Mouse (Mus musculus) cerebellum, postnatal 36 days (tissue): ENCODE results near the gene Nos3.
A peak's percentile ranks its signal among the peaks of the same experiment; 100 is the strongest.
"Not testable (repeated sequence)": the region's sequence is repeated elsewhere in the genome, so short reads cannot be mapped to it uniquely, and the experiment has no call there.

ENCODE experiments used
- DNase-seq, 2 experiments: peaks; one replicate each; pipeline ENCODE4 v3.0.0; 2021 to 2022; ENCODE audit warnings: mixed read lengths in 2 of 2

Gene Nos3

DNA sequence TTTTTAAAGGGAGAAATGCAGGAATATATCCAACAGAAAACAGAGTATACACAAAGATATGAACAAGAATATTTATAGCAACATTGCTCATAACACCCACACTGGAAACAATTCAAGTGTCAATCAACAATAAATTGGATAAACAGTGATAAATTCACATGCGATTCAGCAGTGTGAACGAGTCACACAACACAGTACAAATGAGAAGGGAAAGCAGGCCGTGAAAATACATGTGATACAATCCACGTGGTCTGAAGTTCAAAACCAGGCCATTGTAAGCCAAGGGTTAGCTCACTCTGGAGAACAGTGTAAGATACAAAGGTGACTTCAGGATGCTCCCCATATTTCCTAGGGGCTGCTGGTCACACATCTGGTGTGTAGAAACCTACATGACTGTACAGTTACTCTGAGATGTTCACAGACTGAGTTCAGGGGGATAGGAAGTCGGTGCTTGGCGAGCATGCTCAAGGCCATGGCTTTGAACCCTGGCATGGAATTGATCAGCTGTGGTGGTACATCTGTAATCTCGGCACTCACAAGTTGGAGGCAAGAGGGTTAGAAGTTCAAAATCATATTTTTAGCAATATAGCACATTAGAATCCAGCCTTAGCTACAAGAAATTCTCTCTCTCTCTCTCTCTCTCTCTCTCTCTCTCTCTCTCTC, 10.2 kb downstream of the Nos3 start:
- DNase-seq, result no peak

DNA sequence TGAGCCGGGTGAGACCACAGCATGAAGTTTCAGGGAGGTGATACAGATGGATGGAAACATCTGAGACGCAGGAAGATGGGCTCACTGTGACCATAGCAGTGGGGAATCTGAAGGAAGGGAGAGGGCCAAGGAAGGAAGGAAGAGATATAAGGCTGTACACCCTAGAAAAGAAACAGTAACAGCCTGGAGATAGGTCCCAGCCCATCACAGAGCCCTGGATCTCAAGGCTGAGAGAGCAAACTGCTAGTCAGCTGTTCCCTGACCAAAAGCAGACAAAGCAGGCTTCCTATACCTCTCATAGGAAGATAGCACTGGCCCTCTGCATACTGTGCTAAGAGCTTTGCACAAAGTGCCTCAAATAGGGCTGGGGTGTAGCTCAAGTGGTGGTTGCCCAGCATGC, 14.1 kb downstream of the Nos3 start:
- DNase-seq, result no peak

DNA sequence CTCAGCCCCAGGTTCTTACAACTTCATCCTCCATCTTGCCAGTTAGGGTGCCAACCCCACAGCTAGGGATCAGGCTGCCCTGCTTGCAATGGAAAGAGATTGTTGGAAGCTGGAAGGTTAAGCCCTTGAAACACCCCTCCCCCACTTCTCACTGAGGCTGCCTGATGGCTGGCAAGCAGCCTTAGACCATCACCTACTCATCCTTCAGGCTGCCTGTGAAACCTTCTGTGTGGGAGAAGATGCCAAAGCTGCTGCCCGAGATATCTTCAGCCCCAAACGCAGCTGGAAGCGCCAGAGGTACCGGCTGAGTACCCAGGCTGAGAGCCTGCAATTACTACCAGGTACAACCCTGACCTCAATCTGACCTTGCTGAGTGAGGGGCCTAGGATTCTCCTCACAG, 14.9 kb downstream of the Nos3 start:
- no peak for DNase-seq

DNA sequence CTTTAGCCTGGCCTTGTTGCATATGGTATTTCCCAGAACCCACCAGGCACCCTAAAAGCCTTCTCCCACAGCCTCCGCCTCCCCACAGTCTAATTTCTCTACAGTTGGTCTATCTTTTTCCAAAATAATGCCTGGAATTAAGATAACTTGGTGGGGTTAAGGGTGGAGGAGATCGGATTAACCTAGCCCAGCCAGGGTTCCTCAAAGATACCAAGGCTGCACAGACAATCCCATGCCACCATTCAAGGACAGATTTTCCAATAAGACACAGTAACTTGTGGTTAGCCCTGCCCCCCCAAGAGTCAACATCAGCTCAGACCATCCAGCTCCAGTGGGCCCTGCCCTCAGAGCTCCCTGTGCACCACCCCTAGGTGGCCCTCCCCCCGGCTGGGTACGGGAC, 15.9 kb downstream of the Nos3 start:
- DNase-seq, result no peak

GRCm38 (mm10) chr5:24381486-24381885, 16.9 kb downstream of the Nos3 start:
- DNase-seq, result no peak

DNA sequence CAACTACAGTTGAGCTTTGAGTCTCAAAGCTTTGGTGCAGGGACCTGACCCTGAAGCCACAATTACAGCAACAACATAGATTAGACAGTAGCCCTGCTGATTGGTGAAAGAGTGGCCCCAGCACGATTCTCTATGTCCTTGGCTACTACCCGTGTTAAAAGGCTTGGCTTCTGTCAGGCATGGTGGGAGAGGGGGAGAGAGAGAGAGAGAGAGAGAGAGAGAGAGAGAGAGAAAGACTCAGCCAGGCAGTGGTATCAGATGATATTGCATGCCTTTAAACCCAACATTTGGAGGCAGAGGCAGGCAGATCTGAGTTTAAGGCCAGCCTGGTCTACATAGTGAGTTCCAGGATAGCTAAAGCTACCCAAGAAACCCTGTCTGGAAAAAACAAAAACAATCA, 17.4 kb downstream of the Nos3 start:
- no peak for DNase-seq

- peak; percentile 96 to 98 for DNase-seq
Measured at GRCm38 (mm10) chr5:24383026-24383859, 18.6 kb downstream of the Nos3 start.

DNA sequence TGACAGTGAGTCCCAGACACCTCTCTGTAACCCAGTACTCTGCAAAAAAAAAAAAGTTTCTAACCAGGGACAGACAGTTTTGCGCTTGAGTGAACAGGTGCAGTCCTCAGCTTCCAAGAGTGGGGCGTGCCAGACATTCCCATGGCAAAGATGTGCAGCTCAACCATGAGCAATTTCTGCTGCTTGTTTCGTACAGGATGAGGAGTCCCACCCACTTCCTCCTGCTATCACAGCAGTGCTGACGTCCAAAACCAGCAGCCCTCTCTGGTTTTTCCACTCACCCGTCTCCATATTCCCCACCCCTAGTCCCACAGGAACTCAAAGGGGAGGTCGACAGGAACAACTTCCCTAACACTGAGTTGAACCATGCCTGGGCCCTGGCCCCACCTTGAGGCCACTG, 19.8 kb downstream of the Nos3 start:
- no peak for DNase-seq

- no peak for DNase-seq
Measured at GRCm38 (mm10) chr5:24385374-24385773, 20.8 kb downstream of the Nos3 start.

- no peak for DNase-seq
Measured at GRCm38 (mm10) chr5:24385887-24386550, 21.4 kb downstream of the Nos3 start.

DNA sequence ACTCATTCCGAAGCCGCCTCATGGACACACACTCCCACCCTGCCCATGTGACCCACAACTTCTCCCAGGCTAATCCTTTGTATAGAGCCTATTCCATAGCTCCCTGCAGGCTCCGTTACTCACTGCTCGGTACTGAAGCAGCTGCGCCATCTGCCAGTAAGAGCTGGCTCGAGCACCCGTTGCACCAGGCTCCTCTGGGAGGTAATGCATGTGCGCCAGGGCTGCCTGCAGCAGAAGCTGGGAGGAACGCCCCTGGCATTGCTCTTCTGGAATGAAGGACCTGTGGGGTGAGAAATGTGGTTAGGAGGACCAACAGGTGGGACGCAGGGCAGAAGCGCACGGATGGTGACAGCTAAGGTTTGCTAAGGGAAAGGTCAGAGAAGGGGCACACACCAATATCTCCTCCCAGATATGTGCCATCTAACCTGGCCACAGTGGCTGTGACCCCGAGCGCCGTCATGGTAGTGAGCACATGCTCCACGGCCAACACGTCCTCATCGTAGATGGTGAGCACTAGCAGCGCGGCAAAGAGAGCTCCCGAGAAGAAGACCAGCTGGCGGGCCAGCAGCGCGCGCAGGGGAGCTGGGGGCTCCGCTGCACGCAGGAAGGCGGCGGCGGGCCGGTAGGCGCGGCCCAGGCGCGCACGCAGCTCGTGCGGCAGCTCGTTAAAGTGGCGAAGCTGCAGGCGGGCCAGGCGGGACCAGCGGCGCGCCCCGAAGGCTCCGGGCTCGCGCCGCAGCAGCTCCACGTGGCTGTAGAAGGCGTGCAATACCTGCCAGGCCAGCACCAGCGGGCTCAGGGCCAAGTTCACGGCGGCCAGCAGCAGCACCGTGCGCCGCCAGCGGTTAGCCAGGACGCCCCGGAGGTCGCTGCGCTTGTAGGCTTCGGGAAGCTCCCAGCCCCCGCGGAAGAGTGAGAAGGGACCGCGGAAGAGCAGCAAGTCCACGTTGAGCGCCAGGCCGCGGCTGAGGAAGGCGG, 22.9 kb downstream of the Nos3 start:
- DNase-seq, result peak; percentile 44 to 48

GRCm38 (mm10) chr5:24388246-24388915, 23.8 kb downstream of the Nos3 start:
- DNase-seq, result no peak

GRCm38 (mm10) chr5:24389011-24389657, 24.5 kb downstream of the Nos3 start:
- no peak for DNase-seq

DNA sequence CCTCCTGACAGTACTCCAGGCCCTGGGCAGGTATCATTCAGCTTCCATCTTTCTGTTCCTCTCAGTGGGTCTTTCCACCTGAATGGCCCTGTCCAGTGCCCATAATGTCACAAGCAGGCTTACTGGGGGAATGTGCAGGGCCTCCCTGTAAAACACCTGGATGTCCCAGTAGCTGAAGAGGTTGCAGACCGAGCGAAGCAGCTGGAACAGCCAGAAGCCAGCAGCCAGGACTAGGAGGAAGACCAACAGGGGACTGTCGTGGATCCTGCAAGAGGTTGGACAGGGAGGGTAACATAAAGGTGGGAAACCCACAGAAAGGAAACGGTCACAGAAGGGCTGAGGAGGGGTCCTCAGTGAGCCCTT, 25.0 kb downstream of the Nos3 start:
- DNase-seq, result no peak

- DNase-seq, result no peak
Measured at GRCm38 (mm10) chr5:24391864-24392263, 27.3 kb downstream of the Nos3 start, which contains the start of gene Atg9b. Atg9b (minus strand) TSS chr5:24392143.

DNA sequence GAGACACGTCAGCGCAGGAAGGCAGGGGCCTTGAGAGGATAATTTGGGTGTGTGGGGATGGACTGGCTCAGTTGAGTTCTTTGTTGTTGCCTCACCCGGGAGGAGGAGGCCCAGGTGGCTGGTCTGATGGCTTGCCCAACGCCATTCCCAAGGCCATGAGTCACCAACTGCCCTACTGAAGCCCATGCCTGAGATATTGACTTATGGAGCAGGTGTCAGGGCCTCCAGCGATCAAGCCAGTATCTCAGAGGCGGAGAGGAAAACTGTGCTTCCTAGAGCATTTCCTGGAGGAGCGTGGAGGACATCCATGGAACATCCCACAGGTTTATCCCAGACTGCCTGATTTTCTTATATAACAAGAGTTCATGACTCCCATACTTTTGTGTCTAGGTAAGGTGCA, 28.1 kb downstream of the Nos3 start:
- DNase-seq, result no peak

- DNase-seq, result peak; percentile 76 to 83
Measured at GRCm38 (mm10) chr5:24393392-24393997, 28.9 kb downstream of the Nos3 start, which contains the start of gene Abcb8. Abcb8 (plus strand) TSS chr5:24393663.

GRCm38 (mm10) chr5:24394165-24394894, 29.7 kb downstream of the Nos3 start:
- peak; percentile 94 to 97 for DNase-seq

DNA sequence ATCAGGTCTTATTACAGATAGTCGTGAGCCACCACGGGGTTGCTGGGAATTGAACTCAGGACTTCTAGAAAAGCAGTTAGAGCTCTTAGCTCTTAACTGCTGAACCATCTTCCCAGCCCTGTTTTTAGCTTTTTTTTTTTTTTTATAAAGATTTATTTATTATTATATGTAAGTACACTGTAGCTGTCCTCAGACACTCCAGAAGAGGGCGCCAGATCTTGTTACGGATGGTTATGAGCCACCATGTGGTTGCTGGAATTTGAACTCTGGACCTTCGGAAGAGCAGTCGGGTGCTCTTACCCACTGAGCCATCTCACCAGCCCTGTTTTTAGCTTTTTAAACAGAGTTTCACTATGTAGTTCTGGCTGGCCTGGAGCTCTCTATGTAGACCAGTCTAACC, 31.6 kb downstream of the Nos3 start:
- DNase-seq, result not testable (repeated sequence)

DNA sequence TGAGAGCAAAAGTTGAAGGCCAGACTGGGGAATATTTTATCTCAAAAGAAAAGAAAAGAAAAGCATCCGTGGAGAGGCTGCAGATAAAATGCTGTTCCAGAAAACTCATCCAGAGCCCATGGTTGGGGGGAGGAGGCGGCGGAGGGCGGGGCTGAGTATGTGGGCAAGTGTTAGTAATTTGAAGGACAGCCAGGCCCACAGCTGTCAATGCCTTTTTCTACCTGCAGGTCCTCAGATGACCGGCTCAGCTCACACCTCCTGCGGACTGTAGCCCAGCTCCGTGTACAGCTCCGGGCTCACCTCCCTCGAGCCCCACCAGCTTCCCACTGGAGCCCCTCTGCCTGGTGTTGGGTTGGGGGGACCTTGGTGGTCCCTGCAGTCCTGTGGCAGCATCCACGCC, 35.1 kb downstream of the Nos3 start:
- no peak for DNase-seq
